In genomic region chr19:27328644-27329043, GRCm38 (mm10) we compare ENCODE assay signal across 14 mouse cellular contexts. TPM values are rescaled to one million over a fixed set of nuclear protein-coding genes. Genes with fewer than 3 reads are reported as not detected.
A peak's percentile ranks its signal among the peaks of the same experiment; 100 is the strongest.
DNase-seq lines count a peak whose midpoint lies in the region; ATAC-seq and TF ChIP-seq lines count a peak whose summit lies in the region.
"Had no signal": no experiment of that assay in that cellular context is flagged by ENCODE, and none has a peak within 500 bp of the region (broad histone marks: within the 10 kb centered on the region; RNA-seq: fewer than 3 reads in every experiment).

No protein-coding gene starts in this region.

- H3K4me2 ChIP-seq in intestine, embryonic 14.5 days (ENCODE audit: low read length): no peak overlapping the region
- H3K4me2 ChIP-seq in lung, embryonic 14.5 days: no peak overlapping the region
- H3K4me2 ChIP-seq: heart, embryonic 13.5 days; limb, embryonic 15.5 days had no signal

- no peak for TF ChIP-seq CTCF in lung, adult 2 months (IDR thresholded peaks at IDR 0.05; ENCODE audit: insufficient read depth, low read length)
- no peak for TF ChIP-seq CTCF in lung, embryonic 14.5 days (IDR thresholded peaks at IDR 0.05; ENCODE audit: low read depth)

- peak; percentile 18 to 63 for DNase-seq in lung, adult 18-20 months
- DNase-seq in lung, adult 2 months: no peak
- DNase-seq in intestine, embryonic 14.5 days (ENCODE audit: low spot score): peak; percentile 53
- DNase-seq in lung, embryonic 14.5 days: peak; percentile 70
- DNase-seq in yolk sac, embryonic 10.5 days (ENCODE audit: low spot score): peak; percentile 74
- DNase-seq in heart, postnatal 14 days: no peak
- DNase-seq in retina, embryonic 14.5 days (ENCODE audit: low spot score): no peak
- DNase-seq: thymus, postnatal 36 days had no signal

- intact Hi-C loops in heart, postnatal 14 days (cut with DNase I): no loop called here

- ATAC-seq in intestine, embryonic 14.5 days (replicated peaks; ENCODE audit: low FRiP score, low TSS enrichment, low read depth): no peak
- ATAC-seq in lung, embryonic 14.5 days (ENCODE audit: insufficient read depth): no peak
- ATAC-seq: forebrain, embryonic 16.5 days had no signal

- H3K9me3 ChIP-seq in intestine, embryonic 14.5 days (ENCODE audit: control insufficient read depth, low read length): no peaks in the 10 kb centered on the region
- H3K9me3 ChIP-seq in lung, embryonic 14.5 days (ENCODE audit: low read depth, low read length): no peaks in the 10 kb centered on the region
- H3K9me3 ChIP-seq: heart, embryonic 13.5 days; limb, embryonic 15.5 days had no signal

- 56% methylated on average over 4 of the region's 4 CpGs for WGBS in lung, adult 2 months
- WGBS in intestine, embryonic 14.5 days: 78% methylated on average over 4 of the region's 4 CpGs
- WGBS in lung, embryonic 14.5 days: 68% methylated on average over 4 of the region's 4 CpGs

- no peak overlapping the region for H3K4me3 ChIP-seq in lung, adult 2 months (replicated peaks; ENCODE audit: extremely low read depth, low read depth, low read length)
- no peak overlapping the region for H3K4me3 ChIP-seq in intestine, embryonic 14.5 days (ENCODE audit: low read depth, low read length)
- no peak overlapping the region for H3K4me3 ChIP-seq in lung, embryonic 14.5 days (ENCODE audit: low read depth, low read length)
- H3K4me3 ChIP-seq: heart, embryonic 13.5 days; limb, embryonic 15.5 days had no signal

- H3K27me3 ChIP-seq in intestine, embryonic 14.5 days (replicated peaks; ENCODE audit: control insufficient read depth, insufficient read depth, low read length): no peaks in the 10 kb centered on the region
- H3K27me3 ChIP-seq in lung, embryonic 14.5 days (ENCODE audit: insufficient read depth, low read length): no peaks in the 10 kb centered on the region

- H3K27ac ChIP-seq in intestine, embryonic 14.5 days (ENCODE audit: low read depth): no peak overlapping the region
- no peak overlapping the region for H3K27ac ChIP-seq in lung, embryonic 14.5 days (ENCODE audit: low read depth)
- H3K27ac ChIP-seq: heart, embryonic 13.5 days; limb, embryonic 15.5 days had no signal

- no peak for TF ChIP-seq POLR2A in lung, adult 2 months (IDR thresholded peaks at IDR 0.05; ENCODE audit: borderline replicate concordance, extremely low read depth, low read depth, low read length)

- peaks cover 3% of the 10 kb centered on the region for H3K4me1 ChIP-seq in lung, adult 2 months (ENCODE audit: control insufficient read depth, insufficient read depth, low read length)
- no peaks in the 10 kb centered on the region for H3K4me1 ChIP-seq in intestine, embryonic 14.5 days (replicated peaks; ENCODE audit: control insufficient read depth, insufficient read depth, low read length)
- H3K4me1 ChIP-seq in lung, embryonic 14.5 days (ENCODE audit: insufficient read depth): peaks cover 10% of the 10 kb centered on the region; the same call in 1 of the 2 replicates
- H3K4me1 ChIP-seq: heart, embryonic 13.5 days; limb, embryonic 15.5 days had no signal

- no peaks in the 10 kb centered on the region for H3K36me3 ChIP-seq in intestine, embryonic 14.5 days (ENCODE audit: control insufficient read depth, insufficient read depth, low read length)
- no peaks in the 10 kb centered on the region for H3K36me3 ChIP-seq in lung, embryonic 14.5 days (ENCODE audit: insufficient read depth)
- H3K36me3 ChIP-seq: heart, embryonic 13.5 days; limb, embryonic 15.5 days had no signal

- H3K9ac ChIP-seq in intestine, embryonic 14.5 days (ENCODE audit: low read length): no peak overlapping the region
- H3K9ac ChIP-seq in lung, embryonic 14.5 days: no peak overlapping the region
- H3K9ac ChIP-seq: heart, embryonic 13.5 days; limb, embryonic 15.5 days had no signal

RNA-seq across cellular contexts. Expression of gene Kcnv2, which starts 6.3 kb away (rescaled TPM):
- polyA plus RNA-seq in lung, adult 2 months (2012; rRNA removed): 0.08 and 0.11 TPM in 2 replicates
- 0.26 and 0.46 TPM in 2 replicates for polyA plus RNA-seq in intestine, embryonic 14.5 days (2014; fragmentation: Nextera tagmentation; extraction: Ambion mirVana)
- not detected in 2 replicates for polyA plus RNA-seq in lung, embryonic 14.5 days (2014; fragmentation: Nextera tagmentation; extraction: Ambion mirVana)
- 1 to 10 TPM in 1 of 2 experiments, under 1 TPM in 1; 0.41 to 1.2 TPM for total RNA-seq in heart, postnatal 14 days (2021)
- total RNA-seq: layer of hippocampus, postnatal 25 days had no signal
- polyA plus RNA-seq: embryonic facial prominence, embryonic 14.5 days; forebrain, embryonic 16.5 days; spleen, adult 2 months had no signal

Comparison
In these comparisons a context has a peak if more than half of its experiments do, and no peak if none do; other contexts are left out.
1. DNase-seq: peak in lung, adult 18-20 months (2 of 2), intestine, embryonic 14.5 days (single experiment), lung, embryonic 14.5 days (single experiment) and yolk sac, embryonic 10.5 days (single experiment); none in lung, adult 2 months (single experiment), heart, postnatal 14 days (0 of 2) and retina, embryonic 14.5 days (single experiment).